Mouse (Mus musculus) limb, embryonic 15.5 days (tissue): ENCODE data around the gene Pask. TPM values are rescaled to one million over a fixed set of nuclear protein-coding genes. Genes with fewer than 3 reads are reported as not detected.

Source experiments
- ATAC-seq: fragments of 200-750 bp; cut with Nextera tagmentation; 2 replicates; pipeline ENCODE4 v1.8.0; 2017; ENCODE audit warnings: low read depth, moderate TSS enrichment; ENCODE audit not compliant: insufficient number of reproducible peaks, low FRiP score, low TSS enrichment
- H3K27ac ChIP-seq: fragments of 300-500 bp; sonication (generic); 2 replicates; pipeline ENCODE4 v1.5.1; 2015; ENCODE audit warnings: moderate library complexity, mild to moderate bottlenecking, inconsistent platforms
- H3K27me3 ChIP-seq: fragments of 300-500 bp; sonication (generic); 2 replicates; pipeline ENCODE4 v1.6.1; 2015; ENCODE audit warnings: inconsistent platforms
- H3K36me3 ChIP-seq: fragments of 300-500 bp; sonication (generic); 2 replicates; pipeline ENCODE4 v1.6.1; 2015; ENCODE audit warnings: inconsistent platforms
- H3K4me1 ChIP-seq: fragments of 300-500 bp; sonication (generic); 2 replicates; pipeline ENCODE4 v1.6.1; 2015; ENCODE audit warnings: inconsistent platforms
- H3K4me2 ChIP-seq: fragments of 300-500 bp; sonication (generic); 2 replicates; pipeline ENCODE4 v1.6.1; 2015; ENCODE audit warnings: mild to moderate bottlenecking, inconsistent platforms
- H3K4me3 ChIP-seq: fragments of 300-500 bp; sonication (generic); 2 replicates; pipeline ENCODE4 v1.5.1; 2015; ENCODE audit warnings: mild to moderate bottlenecking, inconsistent platforms
- H3K9ac ChIP-seq: fragments of 300-500 bp; sonication (generic); 2 replicates; pipeline ENCODE4 v1.6.1; 2015; ENCODE audit warnings: inconsistent platforms
- H3K9me3 ChIP-seq: fragments of 300-500 bp; sonication (generic); 2 replicates; pipeline ENCODE4 v1.6.1; 2016; ENCODE audit warnings: inconsistent platforms
- WGBS: fragments of 180-500 bp; shearing (Covaris S2); methylation state at CpG from one replicate; pipeline ENCODE4 v1.1.7; 2015; 5-methylcytosine and 5-hydroxymethylcytosine counted together
- microRNA-seq: library from miRNA; unstranded; fragments of <30 nt; microRNA quantifications from one replicate; pipeline ENCODE4, GENCODE M21; 2016
- polyA plus RNA-seq: library from polyadenylated mRNA; unstranded; fragments of >200 nt; fragmentation: Nextera tagmentation; extraction: Ambion mirVana; gene quantifications from 2 replicates; pipeline ENCODE4 v1.2.1, GENCODE M21; 2015

The Pask gene
- polyA plus RNA-seq, 1 experiment from 2014 or later, result 12.3 TPM

- Histone ChIP-seq H3K27me3 (no peaks in the 10 kb centered on the region), H3K36me3 (peaks cover 26% of the 10 kb centered on the region; the same call in 1 of the 2 replicates)
These were observed 67.7 kb downstream of the Pask start for GRCm38 (mm10) chr1:93275561-93275960.

GRCm38 (mm10) chr1:93272409-93272821, 70.9 kb downstream of the Pask start:
- H3K4me1 ChIP-seq, result no peaks in the 10 kb centered on the region
- H3K27ac ChIP-seq, result no peak overlapping the region
- no peak overlapping the region for H3K4me3 ChIP-seq
- no peak for ATAC-seq
- no peak overlapping the region for H3K4me2 ChIP-seq
- no peaks in the 10 kb centered on the region for H3K27me3 ChIP-seq
- no peaks in the 10 kb centered on the region for H3K9me3 ChIP-seq
- 5% methylated on average over 16 of the region's 16 CpGs for WGBS
- H3K36me3 ChIP-seq, result peaks cover 32% of the 10 kb centered on the region
- H3K9ac ChIP-seq, result no peak overlapping the region

More at GRCm38 (mm10) chr1:93275561-93275960, 67.7 kb downstream of the Pask start:
- H3K4me3 ChIP-seq, result no peak overlapping the region
- WGBS, result 76% methylated on average over 6 of the region's 6 CpGs
- H3K4me2 ChIP-seq, result no peak overlapping the region
- no peaks in the 10 kb centered on the region for H3K9me3 ChIP-seq
- no peak overlapping the region for H3K9ac ChIP-seq
- no peak overlapping the region for H3K27ac ChIP-seq
- H3K4me1 ChIP-seq, result no peaks in the 10 kb centered on the region
- ATAC-seq, result no peak

- Histone ChIP-seq H3K9me3 (no peaks in the 10 kb centered on the region), H3K9ac (no peak overlapping the region), H3K27ac (no peak overlapping the region), H3K36me3 (peaks cover 28% of the 10 kb centered on the region), H3K4me2 (no peak overlapping the region), H3K4me1 (peaks cover 1% of the 10 kb centered on the region), H3K4me3 (no peak overlapping the region), H3K27me3 (no peaks in the 10 kb centered on the region)
- no peak for ATAC-seq
- WGBS, result 78% methylated on average over 6 of the region's 6 CpGs
These were observed 71.5 kb downstream of the Pask start for GRCm38 (mm10) chr1:93271751-93272150.

GRCm38 (mm10) chr1:93270516-93271240, 72.6 kb downstream of the Pask start:
- Histone ChIP-seq H3K4me2 (no peak overlapping the region), H3K4me1 (peaks cover 3% of the 10 kb centered on the region), H3K36me3 (peaks cover 24% of the 10 kb centered on the region), H3K27me3 (no peaks in the 10 kb centered on the region), H3K27ac (no peak overlapping the region), H3K9me3 (no peaks in the 10 kb centered on the region), H3K4me3 (no peak overlapping the region), H3K9ac (no peak overlapping the region)
- ATAC-seq, result no peak
- 66% methylated on average over 3 of the region's 3 CpGs for WGBS

GRCm38 (mm10) chr1:93268246-93268645, 75.0 kb downstream of the Pask start:
- 84% methylated on average over 2 of the region's 2 CpGs for WGBS
- ATAC-seq, result no peak
- H3K4me1 ChIP-seq, result peaks cover 3% of the 10 kb centered on the region
- H3K27ac ChIP-seq, result no peak overlapping the region
- no peaks in the 10 kb centered on the region for H3K27me3 ChIP-seq
- no peak overlapping the region for H3K4me3 ChIP-seq
- peaks cover 25% of the 10 kb centered on the region for H3K36me3 ChIP-seq
- H3K9me3 ChIP-seq, result no peaks in the 10 kb centered on the region
- no peak overlapping the region for H3K9ac ChIP-seq
- no peak overlapping the region for H3K4me2 ChIP-seq

GRCm38 (mm10) chr1:93267207-93267606, 76.1 kb downstream of the Pask start:
- Histone ChIP-seq H3K4me1 (peaks cover 3% of the 10 kb centered on the region), H3K9ac (no peak overlapping the region), H3K36me3 (peaks cover 27% of the 10 kb centered on the region), H3K4me2 (no peak overlapping the region), H3K9me3 (no peaks in the 10 kb centered on the region), H3K4me3 (no peak overlapping the region), H3K27me3 (no peaks in the 10 kb centered on the region), H3K27ac (no peak overlapping the region)
- ATAC-seq, result no peak
- 29% methylated on average over 3 of the region's 3 CpGs for WGBS

Small RNA genes within 50 kb of the gene (microRNA-seq; reads per million reads assigned to microRNA genes)
- gene Mir6345, result not detected
- gene Mir6901, result not detected
- gene Mir6902, result not detected

Other genes with a start within 250 kb of the Pask start
- gene Kif1a, start 241.5 kb downstream of the Pask start, polyA plus RNA-seq, result 18.7 and 19.1 TPM in 2 replicates
- not detected in 2 replicates for gene Agxt, start 208.2 kb downstream of the Pask start, polyA plus RNA-seq
- 27.6 and 28.8 TPM in 2 replicates for gene 2310007B03Rik, start 182.5 kb downstream of the Pask start, polyA plus RNA-seq
- gene Crocc2, start 174.8 kb downstream of the Pask start, polyA plus RNA-seq, result 0.23 and 0.24 TPM in 2 replicates
- 15.2 and 16.0 TPM in 2 replicates for gene Sned1, start 107.6 kb downstream of the Pask start, polyA plus RNA-seq
- 28.1 and 28.9 TPM in 2 replicates for gene Mterf4, start 37.6 kb downstream of the Pask start, polyA plus RNA-seq
- gene Ppp1r7, start 628 bp downstream of the Pask start, polyA plus RNA-seq, result 48.0 and 55.7 TPM in 2 replicates
- gene Ano7, start 30.4 kb upstream of the Pask start, polyA plus RNA-seq, result 2.8 and 4.1 TPM in 2 replicates
- 205 and 213 TPM in 2 replicates for gene Hdlbp, start 135.3 kb upstream of the Pask start, polyA plus RNA-seq
- gene Farp2, start 168.6 kb upstream of the Pask start, polyA plus RNA-seq, result 7.9 and 8.7 TPM in 2 replicates